Mouse (Mus musculus): Measurements from ENCODE around the gene Morn3. TPM values are rescaled to one million over a fixed set of nuclear protein-coding genes. Genes with fewer than 3 reads are reported as not detected.

The Morn3 gene
- not detected for total RNA-seq (2021)

DNA sequence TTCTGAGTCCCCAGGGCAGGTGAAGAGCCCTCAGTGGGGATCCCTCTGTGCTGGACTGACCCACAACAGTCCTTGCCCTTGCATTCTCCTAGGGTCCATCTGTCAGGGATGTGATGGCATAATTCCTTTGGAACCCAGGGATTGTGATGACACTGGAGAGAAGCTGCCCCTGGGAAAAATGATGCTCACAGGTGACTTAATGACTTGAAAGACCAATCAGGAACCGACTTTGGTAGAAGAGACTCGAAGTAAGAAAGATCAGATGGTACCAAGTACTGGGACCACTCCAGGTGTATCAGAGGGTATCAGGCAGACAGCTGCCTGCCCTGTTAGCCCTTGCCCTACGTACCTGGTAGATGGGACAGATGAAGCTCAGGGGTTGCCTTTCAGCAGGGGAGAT lies at the start of gene Morn3:
TSS of gene Morn3 (minus strand) at position 101 of the 400 bp plus-strand sequence.
- DNase-seq, result no peak
- intact Hi-C loops (cut with DNase I), result loop anchor here (10.0 kb wide), 1 partner anchor 72 kb away; no protein-coding TSS in a partner anchor

GRCm38 (mm10) chr5:123096299-123096698 lies 49.5 kb upstream of the Morn3 start:
- intact Hi-C loops (cut with DNase I), result no loop called here
- DNase-seq, result no peak

GRCm38 (mm10) chr5:123094238-123094991 lies 47.6 kb upstream of the Morn3 start:
- peak; percentile 38 for DNase-seq
- intact Hi-C loops (cut with DNase I), result no loop called here

DNA sequence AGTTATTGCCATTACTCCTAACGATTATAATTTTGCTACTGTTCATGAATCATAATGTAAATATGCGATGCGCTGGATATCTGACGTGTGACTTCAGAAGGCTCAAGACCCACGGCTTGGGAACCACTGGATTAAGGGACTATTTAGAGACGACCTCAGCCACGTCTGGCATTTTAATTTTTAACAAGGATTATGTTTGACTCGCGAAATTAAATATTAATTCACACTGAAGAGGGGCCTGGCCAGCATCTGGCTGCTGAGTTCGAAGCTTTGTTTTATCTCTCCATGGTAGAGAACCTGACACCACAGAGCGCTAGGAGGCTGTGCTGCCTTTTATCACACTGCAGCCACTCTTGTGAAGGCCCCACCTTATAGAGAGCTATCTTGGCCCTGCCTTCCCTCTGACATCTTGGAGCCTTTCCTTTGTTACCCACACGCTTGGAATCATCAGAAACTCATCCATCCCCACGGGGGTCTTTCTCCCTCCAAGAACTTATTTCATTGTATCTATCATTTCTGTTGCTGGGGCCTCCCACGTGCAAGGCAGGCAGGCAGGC lies 46.3 kb upstream of the Morn3 start:
- DNase-seq, result no peak
- intact Hi-C loops (cut with DNase I), result no loop called here

GRCm38 (mm10) chr5:123090560-123091306 lies 43.9 kb upstream of the Morn3 start:
- intact Hi-C loops (cut with DNase I), result no loop called here
- no peak for DNase-seq

GRCm38 (mm10) chr5:123088784-123089183 lies 42.0 kb upstream of the Morn3 start:
- DNase-seq, result no peak

GRCm38 (mm10) chr5:123086501-123086900 lies 39.7 kb upstream of the Morn3 start:
- DNase-seq, result no peak
- intact Hi-C loops (cut with DNase I), result no loop called here

More at GRCm38 (mm10) chr5:123088784-123089183, 42.0 kb upstream of the Morn3 start:
- intact Hi-C loops (cut with DNase I), result no loop called here

DNA sequence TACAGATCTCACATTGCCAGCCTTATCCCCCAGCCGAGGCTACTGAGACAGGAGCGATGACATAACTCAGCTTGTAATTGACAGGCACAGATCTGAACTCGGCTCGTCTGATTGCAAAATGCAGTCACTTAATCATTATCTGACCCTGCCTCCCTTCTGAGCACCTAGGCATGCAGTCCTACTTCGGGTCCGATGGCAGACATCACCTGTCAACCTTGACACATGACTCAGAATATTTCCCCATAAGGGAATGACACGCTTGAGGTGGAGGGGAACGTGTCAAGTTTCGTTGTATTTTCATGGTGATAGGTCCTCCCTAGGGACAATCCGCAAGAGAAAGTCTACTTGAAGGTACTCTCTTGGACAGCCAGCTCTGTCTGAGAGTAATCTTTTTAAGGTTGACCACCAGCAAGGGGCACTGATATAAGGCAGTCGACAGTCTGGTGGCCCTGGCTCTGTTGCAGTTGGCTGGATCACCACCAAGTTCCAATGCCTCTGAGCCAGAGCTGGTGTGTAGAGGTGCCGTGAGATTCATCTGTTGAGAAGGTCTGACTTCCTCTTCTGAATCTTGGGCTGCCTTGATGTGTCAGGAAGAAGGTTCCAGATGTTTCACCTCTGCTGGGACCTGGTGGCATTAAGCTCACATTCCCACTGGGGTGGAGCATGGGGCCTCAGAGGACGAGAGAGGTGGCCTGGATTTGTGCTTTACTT lies 36.7 kb upstream of the Morn3 start:
- DNase-seq, result no peak
- intact Hi-C loops (cut with DNase I), result no loop called here

- intact Hi-C loops (cut with DNase I), result no loop called here
- no peak for DNase-seq
These were observed 33.7 kb upstream of the Morn3 start for GRCm38 (mm10) chr5:123080510-123080909.

DNA sequence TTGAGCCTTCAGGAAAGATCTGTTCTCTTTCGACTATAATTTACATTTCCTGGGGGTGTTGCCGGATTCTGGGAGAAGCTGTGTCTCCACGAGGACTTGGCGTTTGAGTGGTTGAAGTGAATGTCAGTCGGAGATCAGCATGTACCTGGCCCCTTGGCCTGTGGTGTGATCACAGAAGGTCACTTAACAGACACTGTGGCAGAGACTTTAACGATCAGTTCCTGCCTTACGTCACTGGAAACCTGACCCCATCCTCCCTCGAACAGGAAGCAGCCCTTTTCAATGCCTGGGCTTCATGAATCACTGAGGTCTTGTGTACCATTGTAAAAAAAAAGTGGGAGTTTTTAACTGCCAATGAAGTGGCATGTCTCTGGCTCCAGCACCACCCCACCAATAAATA lies 33.2 kb upstream of the Morn3 start:
- DNase-seq, result no peak
- intact Hi-C loops (cut with DNase I), result no loop called here

- intact Hi-C loops (cut with DNase I), result loop anchor here (5.0 kb wide), 1 partner anchor 33 kb away; no protein-coding TSS in a partner anchor
- DNase-seq, result no peak
These were observed 32.8 kb upstream of the Morn3 start for GRCm38 (mm10) chr5:123079568-123079967.

DNA sequence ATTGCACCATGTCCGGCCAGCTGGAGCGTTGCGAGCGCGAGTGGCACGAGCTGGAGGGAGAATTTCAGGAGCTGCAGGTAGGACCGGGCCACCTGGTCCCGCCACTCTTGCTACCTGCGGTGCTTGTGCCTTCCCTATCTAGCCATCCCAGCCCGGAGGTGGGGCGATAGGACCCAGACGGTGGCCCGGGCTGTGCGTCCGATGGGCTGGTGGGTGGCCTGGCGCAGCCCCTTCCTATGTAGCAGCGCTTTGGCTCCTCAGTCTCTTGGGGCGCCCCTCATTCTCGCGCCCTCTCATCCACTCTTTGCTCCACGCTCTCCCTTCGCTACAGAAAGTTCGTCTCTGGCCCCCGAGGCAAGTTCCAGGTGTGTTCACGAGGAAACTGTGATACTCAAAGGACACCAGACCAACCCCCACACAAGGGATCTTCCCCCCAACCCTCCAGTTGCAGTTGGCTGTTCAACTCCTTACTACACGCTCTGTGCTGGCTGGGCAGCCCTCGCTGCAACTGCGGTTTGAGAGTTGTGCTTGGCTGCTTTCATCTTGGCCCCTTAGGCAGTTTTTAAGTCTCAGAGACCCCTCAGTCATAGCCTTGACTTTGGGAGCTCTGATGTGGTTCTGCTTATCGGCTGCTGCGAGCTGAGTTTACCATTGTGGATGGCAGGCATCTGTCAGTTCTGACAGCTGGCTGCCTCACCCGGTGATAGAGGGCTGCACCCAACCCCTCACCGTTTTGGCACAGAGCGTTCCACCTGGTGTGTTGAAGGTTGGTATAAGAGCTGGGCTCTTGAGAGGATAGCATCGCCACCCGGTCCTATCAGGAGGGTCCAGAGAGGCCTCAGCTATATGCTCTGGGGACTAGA lies 29.8 kb upstream of the Morn3 start:
- intact Hi-C loops (cut with DNase I), result loop anchor here (5.0 kb wide), 1 partner anchor 36 kb away; no protein-coding TSS in a partner anchor
- peak; percentile 69 for DNase-seq

DNA sequence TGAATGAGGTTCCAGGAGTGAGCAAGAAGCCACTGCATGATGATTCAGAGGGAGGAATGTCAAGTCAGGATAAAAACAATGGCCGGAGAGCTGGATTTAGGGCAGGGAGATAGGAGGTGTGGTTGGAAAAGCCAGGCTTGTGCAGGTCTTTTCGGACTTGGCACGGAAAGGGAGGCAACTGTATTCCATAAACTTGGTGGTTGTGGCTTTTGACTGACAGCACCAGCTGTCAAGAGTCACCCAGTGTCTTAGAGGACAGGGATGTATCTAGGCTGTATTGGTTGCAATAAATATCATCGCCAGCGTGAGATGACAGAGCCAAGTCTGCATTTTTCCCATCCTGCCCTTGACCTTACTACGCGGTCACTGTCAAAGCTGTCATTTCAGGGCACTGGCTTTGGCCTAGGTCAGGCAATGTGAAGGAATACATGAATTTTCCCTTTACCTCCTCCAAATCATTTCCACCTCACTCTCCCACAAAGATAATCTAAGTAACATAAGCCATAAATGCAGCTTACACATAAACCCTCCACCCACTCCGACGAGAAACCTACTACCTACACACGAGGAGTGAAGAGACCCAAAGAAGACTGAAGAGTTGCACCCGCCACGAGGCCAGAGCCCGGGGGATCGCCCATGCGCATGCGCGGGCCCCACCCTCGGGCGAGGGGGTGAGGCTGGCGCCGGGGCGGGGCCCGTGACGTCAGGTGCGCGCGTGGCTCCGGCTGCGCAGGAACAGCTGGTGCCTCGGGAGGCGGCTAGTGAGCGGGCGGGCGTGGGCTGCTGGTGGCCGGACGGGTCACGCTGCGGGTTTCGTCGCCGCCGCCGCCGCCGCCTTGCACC lies 29.0 kb upstream of the Morn3 start:
- peak; percentile 95 for DNase-seq
- intact Hi-C loops (cut with DNase I), result loop anchor here (5.0 kb wide), 1 partner anchor 37 kb away; no protein-coding TSS in a partner anchor

GRCm38 (mm10) chr5:123068714-123069113 lies 21.9 kb upstream of the Morn3 start:
- DNase-seq, result no peak
- intact Hi-C loops (cut with DNase I), result no loop called here

GRCm38 (mm10) chr5:123068115-123068514 lies 21.3 kb upstream of the Morn3 start, which contains the start of gene Tmem120b:
Tmem120b (plus strand) TSS chr5:123068415.
- intact Hi-C loops (cut with DNase I), result no loop called here

GRCm38 (mm10) chr5:123067395-123067995 lies 20.7 kb upstream of the Morn3 start:
- intact Hi-C loops (cut with DNase I), result no loop called here
- no peak for DNase-seq

More at GRCm38 (mm10) chr5:123068115-123068514, 21.3 kb upstream of the Morn3 start, which contains the start of gene Tmem120b:
- DNase-seq, result no peak

DNA sequence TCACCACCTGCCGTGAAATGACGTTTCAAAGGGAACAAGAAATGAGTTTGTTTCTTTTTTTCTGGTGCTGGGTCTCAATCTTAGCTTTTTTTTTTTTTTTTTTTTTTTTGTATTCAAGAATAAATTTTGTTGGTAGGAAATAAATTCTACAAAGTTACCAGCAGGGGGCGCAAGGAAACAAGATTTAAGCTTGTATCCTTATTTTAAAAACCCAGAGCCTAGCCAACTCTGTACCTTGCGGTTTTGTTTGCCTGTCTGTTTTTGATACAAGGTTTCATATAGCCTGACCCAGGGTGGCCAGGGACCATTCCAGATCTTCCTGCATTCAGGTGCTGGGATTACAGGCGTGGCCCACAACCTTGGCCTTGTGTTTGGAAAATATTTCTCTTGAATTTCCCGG lies 17.4 kb upstream of the Morn3 start:
- intact Hi-C loops (cut with DNase I), result loop anchor here (5.0 kb wide), 1 partner anchor 108 kb away; no protein-coding TSS in a partner anchor
- DNase-seq, result peak; percentile 70

DNA sequence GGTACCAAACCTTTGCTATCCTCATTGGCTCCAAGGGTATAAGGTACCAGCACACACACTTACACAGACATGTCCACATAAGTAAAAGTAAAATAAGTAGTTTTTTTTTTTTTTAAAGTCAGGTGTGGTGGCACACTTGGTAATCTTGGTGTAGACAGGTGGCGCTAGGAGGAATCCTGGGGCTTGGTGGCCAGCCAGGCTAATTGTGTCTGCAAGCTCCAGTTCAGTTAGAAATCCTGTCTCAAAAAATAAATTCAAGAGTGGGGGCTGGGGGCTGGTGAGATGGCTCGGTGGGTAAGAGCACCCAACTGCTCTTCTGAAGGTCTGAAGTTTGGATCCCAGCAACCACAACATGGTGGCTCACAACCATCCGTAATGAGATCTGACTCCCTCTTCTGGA lies 16.3 kb upstream of the Morn3 start:
- no peak for DNase-seq
- intact Hi-C loops (cut with DNase I), result loop anchor here (5.0 kb wide), 1 partner anchor 109 kb away; no protein-coding TSS in a partner anchor
